Mouse (Mus musculus): ENCODE measurements around the gene Pnpla6. TPM values are rescaled to one million over a fixed set of nuclear protein-coding genes. Genes with fewer than 3 reads are reported as not detected.

The Pnpla6 gene
- total RNA-seq (2021), result 10 to 100 TPM; 59.1 to 77.1 TPM

- DNase-seq (ENCODE audit: extremely low spot score in 1 of 2, low spot score in 1 of 2), result peak; percentile 78 to 83
Measured at GRCm38 (mm10) chr8:3515260-3515671, at the start of gene Pnpla6. Pnpla6 (plus strand) TSS chr8:3515384.

GRCm38 (mm10) chr8:3467006-3467885 is 47.9 kb upstream of the Pnpla6 start, which contains the start of gene Pex11g:
Pex11g (minus strand) TSS chr8:3467680.
- DNase-seq (ENCODE audit: extremely low spot score in 1 of 2, low spot score in 1 of 2), result peak; percentile 69 to 75

- DNase-seq (ENCODE audit: extremely low spot score in 1 of 2, low spot score in 1 of 2), result no peak
Measured at GRCm38 (mm10) chr8:3467886-3468545, 47.2 kb upstream of the Pnpla6 start.

- DNase-seq (ENCODE audit: extremely low spot score in 1 of 2, low spot score in 1 of 2), result no peak
Measured at GRCm38 (mm10) chr8:3468838-3469237, 46.3 kb upstream of the Pnpla6 start.

- DNase-seq (ENCODE audit: extremely low spot score in 1 of 2, low spot score in 1 of 2), result no peak
Measured at GRCm38 (mm10) chr8:3470562-3470961, 44.6 kb upstream of the Pnpla6 start, which contains the start of gene Tex45. Tex45 (plus strand) TSS chr8:3470862.

- DNase-seq (ENCODE audit: extremely low spot score in 1 of 2, low spot score in 1 of 2), result no peak
Measured at GRCm38 (mm10) chr8:3475715-3476429, 39.3 kb upstream of the Pnpla6 start.

GRCm38 (mm10) chr8:3480221-3480785 is 34.9 kb upstream of the Pnpla6 start:
- no peak for DNase-seq (ENCODE audit: extremely low spot score in 1 of 2, low spot score in 1 of 2)

- no peak for DNase-seq (ENCODE audit: extremely low spot score in 1 of 2, low spot score in 1 of 2)
Measured at GRCm38 (mm10) chr8:3481605-3482004, 33.6 kb upstream of the Pnpla6 start.

- no peak for DNase-seq (ENCODE audit: extremely low spot score in 1 of 2, low spot score in 1 of 2)
Measured at GRCm38 (mm10) chr8:3482240-3482740, 32.9 kb upstream of the Pnpla6 start.

- no peak for DNase-seq (ENCODE audit: extremely low spot score in 1 of 2, low spot score in 1 of 2)
Measured at GRCm38 (mm10) chr8:3483546-3483945, 31.6 kb upstream of the Pnpla6 start.

- no peak for DNase-seq (ENCODE audit: extremely low spot score in 1 of 2, low spot score in 1 of 2)
Measured at GRCm38 (mm10) chr8:3485192-3485591, 30.0 kb upstream of the Pnpla6 start.

GRCm38 (mm10) chr8:3492901-3493844 is 22.0 kb upstream of the Pnpla6 start, which contains the start of gene Zfp358:
Zfp358 (plus strand) TSS chr8:3493138.
- DNase-seq (ENCODE audit: extremely low spot score in 1 of 2, low spot score in 1 of 2), result peak; percentile 60 to 68

- no peak for DNase-seq (ENCODE audit: extremely low spot score in 1 of 2, low spot score in 1 of 2)
Measured at GRCm38 (mm10) chr8:3493845-3494208, 21.4 kb upstream of the Pnpla6 start.

GRCm38 (mm10) chr8:3495578-3496427 is 19.4 kb upstream of the Pnpla6 start:
- no peak for DNase-seq (ENCODE audit: extremely low spot score in 1 of 2, low spot score in 1 of 2)

- no peak for DNase-seq (ENCODE audit: extremely low spot score in 1 of 2, low spot score in 1 of 2)
Measured at GRCm38 (mm10) chr8:3496428-3496748, 18.8 kb upstream of the Pnpla6 start.

GRCm38 (mm10) chr8:3498583-3498982 is 16.6 kb upstream of the Pnpla6 start:
- no peak for DNase-seq (ENCODE audit: extremely low spot score in 1 of 2, low spot score in 1 of 2)

GRCm38 (mm10) chr8:3499751-3500150 is 15.4 kb upstream of the Pnpla6 start:
- DNase-seq (ENCODE audit: extremely low spot score in 1 of 2, low spot score in 1 of 2), result no peak
